Mouse (Mus musculus) fat pad, adult 2 months (tissue): Measurements from ENCODE around the gene Cplane1.
"Not testable (repeated sequence)": the region's sequence is repeated elsewhere in the genome, so short reads cannot be mapped to it uniquely, and the experiment has no call there.

ENCODE experiments used
- DNase-seq: peaks from one replicate; pipeline ENCODE4 v3.0.0-alpha.2; 2011; ENCODE audit warnings: low read depth, low spot score; ENCODE audit errors: extremely low read depth

Cplane1 gene

GRCm38 (mm10) chr15:8168591-8169265 is at the start of gene Cplane1:
TSS of gene Cplane1 (plus strand) at chr15:8169106.
- DNase-seq, result no peak

GRCm38 (mm10) chr15:8129281-8129680 is 39.6 kb upstream of the Cplane1 start:
- DNase-seq, result no peak

GRCm38 (mm10) chr15:8131268-8131667 is 37.6 kb upstream of the Cplane1 start:
- DNase-seq, result no peak

GRCm38 (mm10) chr15:8131761-8132160 is 37.1 kb upstream of the Cplane1 start:
- DNase-seq, result no peak

- DNase-seq, result no peak
Observed at GRCm38 (mm10) chr15:8135606-8136005, 33.3 kb upstream of the Cplane1 start.

GRCm38 (mm10) chr15:8161841-8162240 is 7.1 kb upstream of the Cplane1 start:
- no peak for DNase-seq

GRCm38 (mm10) chr15:8169266-8169746 is 400 bp downstream of the Cplane1 start:
- DNase-seq, result no peak

- no peak for DNase-seq
Observed at GRCm38 (mm10) chr15:8189563-8189962, 20.7 kb downstream of the Cplane1 start.

- no peak for DNase-seq
Observed at GRCm38 (mm10) chr15:8190435-8190834, 21.5 kb downstream of the Cplane1 start.

- no peak for DNase-seq
Observed at GRCm38 (mm10) chr15:8200317-8200716, 31.4 kb downstream of the Cplane1 start.

GRCm38 (mm10) chr15:8208362-8208761 is 39.5 kb downstream of the Cplane1 start:
- no peak for DNase-seq

GRCm38 (mm10) chr15:8214811-8215210 is 45.9 kb downstream of the Cplane1 start:
- DNase-seq, result no peak

GRCm38 (mm10) chr15:8234167-8234566 is 65.3 kb downstream of the Cplane1 start:
- not testable (repeated sequence) for DNase-seq

GRCm38 (mm10) chr15:8265946-8266345 is 97.0 kb downstream of the Cplane1 start:
- DNase-seq, result no peak

GRCm38 (mm10) chr15:8267211-8267610 is 98.3 kb downstream of the Cplane1 start:
- DNase-seq, result no peak

GRCm38 (mm10) chr15:8268231-8268630 is 99.3 kb downstream of the Cplane1 start:
- DNase-seq, result no peak

GRCm38 (mm10) chr15:8271952-8272351 is 103.0 kb downstream of the Cplane1 start:
- DNase-seq, result no peak

- not testable (repeated sequence) for DNase-seq
Observed at GRCm38 (mm10) chr15:8277916-8278315, 109.0 kb downstream of the Cplane1 start.

GRCm38 (mm10) chr15:8279320-8279779 is 110.4 kb downstream of the Cplane1 start:
- no peak for DNase-seq

- no peak for DNase-seq
Observed at GRCm38 (mm10) chr15:8279929-8280610, 111.2 kb downstream of the Cplane1 start.

GRCm38 (mm10) chr15:8281701-8282100 is 112.8 kb downstream of the Cplane1 start:
- no peak for DNase-seq

- no peak for DNase-seq
Observed at GRCm38 (mm10) chr15:8282155-8282554, 113.2 kb downstream of the Cplane1 start.
